Mouse (Mus musculus) forebrain, embryonic 12.5 days (tissue): ENCODE measurements around the gene Mlec. TPM values are rescaled to one million over a fixed set of nuclear protein-coding genes. Genes with fewer than 3 reads are reported as not detected.

Experiments
- ATAC-seq: fragments of 200-750 bp; cut with Nextera tagmentation; 2 replicates; pipeline ENCODE4 v1.8.0; 2017; ENCODE audit warnings: moderate TSS enrichment; ENCODE audit not compliant: low FRiP score
- H3K27ac ChIP-seq: fragments of 300-500 bp; sonication (generic); 2 replicates; pipeline ENCODE4 v1.5.1; 2016; ENCODE audit warnings: mild to moderate bottlenecking
- H3K27me3 ChIP-seq: fragments of 300-500 bp; sonication (generic); 2 replicates; pipeline ENCODE4 v1.6.1; 2016; ENCODE audit warnings: mild to moderate bottlenecking
- H3K36me3 ChIP-seq: fragments of 300-500 bp; sonication (generic); replicated peaks from 2 replicates; pipeline ENCODE4 v1.6.1; 2016; ENCODE audit warnings: mild to moderate bottlenecking
- H3K4me1 ChIP-seq: fragments of 300-500 bp; sonication (generic); 2 replicates; pipeline ENCODE4 v1.6.1; 2016
- H3K4me2 ChIP-seq: fragments of 300-500 bp; sonication (generic); 2 replicates; pipeline ENCODE4 v1.6.1; 2016; ENCODE audit warnings: mild to moderate bottlenecking, moderate library complexity
- H3K4me3 ChIP-seq: fragments of 300-500 bp; sonication (generic); replicated peaks from 2 replicates; pipeline ENCODE4 v1.5.1; 2016; ENCODE audit warnings: mild to moderate bottlenecking
- H3K9ac ChIP-seq: fragments of 300-500 bp; sonication (generic); 2 replicates; pipeline ENCODE4 v1.6.1; 2016; ENCODE audit warnings: mild to moderate bottlenecking
- H3K9me3 ChIP-seq: fragments of 300-500 bp; sonication (generic); 2 replicates; pipeline ENCODE4 v1.6.1; 2016
- WGBS: fragments of 180-500 bp; shearing (Covaris S2); methylation state at CpG from one replicate; pipeline ENCODE4 v1.1.7; 2016; 5-methylcytosine and 5-hydroxymethylcytosine counted together
- polyA plus RNA-seq: library from polyadenylated mRNA; unstranded; fragments of >200 nt; fragmentation: Nextera tagmentation; extraction: Ambion mirVana; gene quantifications from 2 replicates; pipeline ENCODE4 v1.2.1, GENCODE M21; 2016

Mlec gene
- polyA plus RNA-seq, 1 experiment from 2014 or later: 50.3 TPM

- H3K9ac ChIP-seq: no peak overlapping the region
- H3K9me3 ChIP-seq: no peaks in the 10 kb centered on the region
- no peaks in the 10 kb centered on the region for H3K27me3 ChIP-seq
- no peak overlapping the region for H3K4me3 ChIP-seq
- H3K27ac ChIP-seq: no peak overlapping the region
- H3K4me2 ChIP-seq: no peak overlapping the region
- H3K4me1 ChIP-seq: no peaks in the 10 kb centered on the region
- WGBS: 89% methylated on average over 6 of the region's 6 CpGs
- peaks cover 72% of the 10 kb centered on the region for H3K36me3 ChIP-seq
- ATAC-seq: no peak
Measured at GRCm38 (mm10) chr5:115100473-115100872, 57.5 kb downstream of the Mlec start.

- no peak overlapping the region for H3K9ac ChIP-seq
- no peak for ATAC-seq
- no peak overlapping the region for H3K4me3 ChIP-seq
- 91% methylated on average over 9 of the region's 9 CpGs for WGBS
- no peak overlapping the region for H3K4me2 ChIP-seq
- no peaks in the 10 kb centered on the region for H3K27me3 ChIP-seq
- peaks cover 76% of the 10 kb centered on the region for H3K36me3 ChIP-seq
- H3K4me1 ChIP-seq: no peaks in the 10 kb centered on the region
- H3K27ac ChIP-seq: no peak overlapping the region
- no peaks in the 10 kb centered on the region for H3K9me3 ChIP-seq
Measured at GRCm38 (mm10) chr5:115099991-115100390, 58.0 kb downstream of the Mlec start.

- Histone ChIP-seq H3K9me3 (no peaks in the 10 kb centered on the region), H3K36me3 (peaks cover 80% of the 10 kb centered on the region), H3K4me1 (no peaks in the 10 kb centered on the region), H3K4me2 (no peak overlapping the region), H3K27me3 (no peaks in the 10 kb centered on the region), H3K4me3 (no peak overlapping the region), H3K27ac (no peak overlapping the region), H3K9ac (no peak overlapping the region)
- ATAC-seq: no peak
- WGBS: 87% methylated on average over 5 of the region's 5 CpGs
Measured at GRCm38 (mm10) chr5:115099530-115099929, 58.4 kb downstream of the Mlec start.

GRCm38 (mm10) chr5:115098195-115098594, 59.8 kb downstream of the Mlec start, which contains the start of gene Gm10401:
Gene Gm10401, minus strand, starts transcription at chr5:115098295.
- Histone ChIP-seq H3K27me3 (no peaks in the 10 kb centered on the region), H3K4me3 (no peak within 1 kb of the TSS), H3K9ac (no peak within 1 kb of the TSS), H3K4me1 (no peaks in the 10 kb centered on the region), H3K27ac (no peak within 1 kb of the TSS), H3K36me3 (peaks cover 77% of the 10 kb centered on the region), H3K4me2 (no peak within 1 kb of the TSS), H3K9me3 (no peaks in the 10 kb centered on the region)
- 92% methylated on average over 8 of the region's 8 CpGs for WGBS
- ATAC-seq: no peak

Other genes starting within 250 kb of the Mlec start
- 0.26 TPM in 1 of 2 replicates, not detected in the other for gene Oasl1, start 234.9 kb downstream of the Mlec start, polyA plus RNA-seq
- 57.9 and 61.0 TPM in 2 replicates for gene 2210016L21Rik, start 216.0 kb downstream of the Mlec start, polyA plus RNA-seq
- gene Hnf1a, start 187.1 kb downstream of the Mlec start, polyA plus RNA-seq: not detected in 2 replicates
- 13.8 and 19.1 TPM in 2 replicates for gene Sppl3, start 147.0 kb downstream of the Mlec start, polyA plus RNA-seq
- 26.1 and 29.4 TPM in 2 replicates for gene Gm10401, start 59.9 kb downstream of the Mlec start, polyA plus RNA-seq
- 32.7 and 33.0 TPM in 2 replicates for gene Acads, start 38.8 kb downstream of the Mlec start, polyA plus RNA-seq
- gene Unc119b, start 23.2 kb downstream of the Mlec start, polyA plus RNA-seq: 68.6 and 69.8 TPM in 2 replicates
- gene Cabp1, start 36.2 kb upstream of the Mlec start, polyA plus RNA-seq: 6.0 and 6.1 TPM in 2 replicates
- 90.5 and 97.1 TPM in 2 replicates for gene Pop5, start 77.7 kb upstream of the Mlec start, polyA plus RNA-seq
- gene Rnf10, start 114.7 kb upstream of the Mlec start, polyA plus RNA-seq: 187 and 195 TPM in 2 replicates
- 54.3 and 57.1 TPM in 2 replicates for gene Coq5, start 121.5 kb upstream of the Mlec start, polyA plus RNA-seq
- 1,436 and 1,463 TPM in 2 replicates for gene Dynll1, start 142.8 kb upstream of the Mlec start, polyA plus RNA-seq
- 353 and 383 TPM in 2 replicates for gene Srsf9, start 169.0 kb upstream of the Mlec start, polyA plus RNA-seq
- 41.5 and 42.1 TPM in 2 replicates for gene Gatc, start 183.0 kb upstream of the Mlec start, polyA plus RNA-seq
- gene Triap1, start 183.0 kb upstream of the Mlec start, polyA plus RNA-seq: 54.5 and 55.6 TPM in 2 replicates
- 728 and 759 TPM in 2 replicates for gene Cox6a1, start 190.8 kb upstream of the Mlec start, polyA plus RNA-seq